Mouse (Mus musculus): ENCODE results near the gene Zfp385b. TPM values are rescaled to one million over a fixed set of nuclear protein-coding genes. Genes with fewer than 3 reads are reported as not detected.

Gene Zfp385b
- total and polyA plus RNA-seq, 3 experiments = not detected

DNA sequence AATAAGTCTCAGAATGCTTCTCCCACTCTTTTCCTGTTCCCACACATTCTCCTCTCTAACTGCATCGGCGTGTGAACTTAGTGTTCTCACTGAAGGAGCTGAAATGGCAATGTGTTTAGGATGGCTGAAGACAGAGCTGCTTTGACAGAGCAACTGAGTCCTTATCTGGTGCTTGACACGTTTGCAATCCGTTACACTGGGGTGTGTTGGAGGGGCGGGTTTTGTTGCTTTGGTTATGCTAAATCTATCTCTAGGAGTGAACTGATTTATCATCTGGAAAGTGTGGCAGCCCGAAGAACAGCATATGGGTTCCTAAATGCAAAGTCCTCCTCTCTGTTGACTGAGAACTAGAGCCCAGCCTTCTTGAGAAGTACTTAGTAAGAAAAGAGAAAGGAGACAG, 22.0 kb upstream of the Zfp385b start:
- Histone ChIP-seq H3K36me3 (replicated peaks in 1 of 2; ENCODE audit: control insufficient read depth in 1 of 2, insufficient read depth in 1 of 2, low read length in 1 of 2) (no peaks in the 10 kb centered on the region), H3K79me2 (replicated peaks; ENCODE audit: control insufficient read depth, extremely low read depth, insufficient read depth, poor library complexity, severe bottlenecking) (no peaks in the 10 kb centered on the region), H3K27me3 (replicated peaks) (no peaks in the 10 kb centered on the region), H3K27ac (ENCODE audit: insufficient read depth, low read depth) (no peak overlapping the region), H3K4me2 (ENCODE audit: insufficient read depth, low read depth, poor library complexity, severe bottlenecking) (no peak overlapping the region), H3K4me3 (replicated peaks in 1 of 3; ENCODE audit: low read depth in 2 of 3, low read length in 2 of 3, poor library complexity in 1 of 3) (no peak overlapping the region), H3K9ac (ENCODE audit: insufficient read depth, low read depth) (no peak overlapping the region), H3K9me3 (replicated peaks; ENCODE audit: low read length) (peaks cover 40% of the 10 kb centered on the region), H3K4me1 (ENCODE audit: control insufficient read depth in 1 of 2, insufficient read depth in 2 of 2) (no peaks in the 10 kb centered on the region)
- dilution Hi-C loops (cut with MboI; ENCODE audit: extremely low pct_ligation_motif_present, extremely low pct_unique_long_range_greater_than_20kb, low sequenced_read_pairs) (no loop called here), in situ Hi-C loops (cut with MboI; ENCODE audit: low pct_ligation_motif_present, low pct_unique_long_range_greater_than_20kb, low sequenced_read_pairs) (no loop called here)
- no peak for DNase-seq (ENCODE audit: extremely low read depth)
- TF ChIP-seq USF1 (IDR thresholded peaks at IDR 0.05; ENCODE audit: low read depth, low read length) = no peak

DNA sequence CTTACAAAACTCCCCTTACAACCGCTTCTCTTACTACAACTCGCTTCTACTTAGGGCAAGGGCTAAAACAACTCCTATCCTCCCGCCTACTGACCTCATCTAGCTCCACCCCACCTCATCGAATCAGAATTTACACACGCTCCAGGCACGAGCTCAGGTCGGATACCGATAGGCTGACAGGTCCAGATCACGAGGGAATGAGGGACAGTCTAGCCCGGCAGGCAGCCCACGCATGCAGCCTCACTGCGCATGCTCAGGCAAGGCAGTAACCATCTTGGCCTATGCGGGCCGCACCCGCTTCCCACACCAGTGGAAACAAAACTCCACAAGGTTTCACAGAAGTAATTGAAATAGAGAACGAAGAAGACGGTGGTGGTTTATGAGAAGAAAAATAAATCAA, 20.1 kb upstream of the Zfp385b start:
- no peak overlapping the region for H3K4me3 ChIP-seq (replicated peaks in 1 of 3; ENCODE audit: low read depth in 2 of 3, low read length in 2 of 3, poor library complexity in 1 of 3)
- H3K4me2 ChIP-seq (ENCODE audit: insufficient read depth, low read depth, poor library complexity, severe bottlenecking) = no peak overlapping the region
- H3K79me2 ChIP-seq (replicated peaks; ENCODE audit: control insufficient read depth, extremely low read depth, insufficient read depth, poor library complexity, severe bottlenecking) = no peaks in the 10 kb centered on the region
- peaks cover 42% of the 10 kb centered on the region for H3K9me3 ChIP-seq (replicated peaks; ENCODE audit: low read length)
- H3K27me3 ChIP-seq (replicated peaks) = no peaks in the 10 kb centered on the region
- no peak overlapping the region for H3K9ac ChIP-seq (ENCODE audit: insufficient read depth, low read depth)
- dilution Hi-C loops (cut with MboI; ENCODE audit: extremely low pct_ligation_motif_present, extremely low pct_unique_long_range_greater_than_20kb, low sequenced_read_pairs) (no loop called here), in situ Hi-C loops (cut with MboI; ENCODE audit: low pct_ligation_motif_present, low pct_unique_long_range_greater_than_20kb, low sequenced_read_pairs) (no loop called here)
- H3K36me3 ChIP-seq (replicated peaks in 1 of 2; ENCODE audit: control insufficient read depth in 1 of 2, insufficient read depth in 1 of 2, low read length in 1 of 2) = no peaks in the 10 kb centered on the region
- no peak for DNase-seq (ENCODE audit: extremely low read depth)
- no peaks in the 10 kb centered on the region for H3K4me1 ChIP-seq (ENCODE audit: control insufficient read depth in 1 of 2, insufficient read depth in 2 of 2)
- TF ChIP-seq TBP (conservative IDR thresholded peaks at IDR 0.05; ENCODE audit: low read depth, low read length) = no peak
- no peak for TF ChIP-seq HCFC1 (IDR thresholded peaks at IDR 0.05; ENCODE audit: low read depth, low read length)
- H3K27ac ChIP-seq (ENCODE audit: insufficient read depth, low read depth) = no peak overlapping the region

DNA sequence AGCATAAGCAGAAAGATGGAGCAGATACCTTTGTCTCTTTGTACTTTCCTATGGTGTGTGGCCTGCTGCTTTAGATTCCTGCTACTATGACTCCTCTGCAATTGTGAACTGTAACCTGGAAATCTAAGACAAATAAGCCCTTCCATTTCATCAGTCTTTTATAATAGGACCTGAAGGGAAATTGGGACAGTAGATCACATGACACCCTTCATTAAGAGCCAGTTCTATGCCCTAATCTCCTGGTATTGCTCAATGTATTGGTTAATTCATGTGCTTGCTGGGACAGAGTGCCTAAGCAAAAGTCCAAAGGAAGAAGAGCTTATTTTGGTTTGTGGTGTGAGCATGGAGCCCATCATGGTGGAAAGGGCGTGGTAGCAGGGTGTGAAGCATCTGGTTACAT, 19.2 kb upstream of the Zfp385b start:
- dilution Hi-C loops (cut with MboI; ENCODE audit: extremely low pct_ligation_motif_present, extremely low pct_unique_long_range_greater_than_20kb, low sequenced_read_pairs) = no loop called here
- H3K27me3 ChIP-seq (replicated peaks) = no peaks in the 10 kb centered on the region
- H3K4me3 ChIP-seq (replicated peaks in 1 of 3; ENCODE audit: low read depth in 2 of 3, low read length in 2 of 3, poor library complexity in 1 of 3) = no peak overlapping the region
- TF ChIP-seq BHLHE40 (IDR thresholded peaks at IDR 0.05; ENCODE audit: low read depth, low read length) (no peak), SIN3A (IDR thresholded peaks at IDR 0.05; ENCODE audit: low read length) (no peak), ZKSCAN1 (IDR thresholded peaks at IDR 0.05; ENCODE audit: borderline replicate concordance, low read depth, low read length) (no peak), ETS1 (conservative IDR thresholded peaks at IDR 0.05; ENCODE audit: low read depth, low read length) (no peak), MAZ (IDR thresholded peaks at IDR 0.05; ENCODE audit: low read depth, low read length) (no peak), JUN (IDR thresholded peaks at IDR 0.05; ENCODE audit: insufficient read depth, low read depth, low read length) (no peak), IRF4 (IDR thresholded peaks at IDR 0.05; ENCODE audit: low read depth, low read length) (no peak), KAT2A (IDR thresholded peaks at IDR 0.05; ENCODE audit: insufficient replicate concordance, low read length) (no peak)
- in situ Hi-C loops (cut with MboI; ENCODE audit: low pct_ligation_motif_present, low pct_unique_long_range_greater_than_20kb, low sequenced_read_pairs) = no loop called here
- H3K4me1 ChIP-seq (ENCODE audit: control insufficient read depth in 1 of 2, insufficient read depth in 2 of 2) = no peaks in the 10 kb centered on the region
- H3K79me2 ChIP-seq (replicated peaks; ENCODE audit: control insufficient read depth, extremely low read depth, insufficient read depth, poor library complexity, severe bottlenecking) = no peaks in the 10 kb centered on the region
- no peak overlapping the region for H3K27ac ChIP-seq (ENCODE audit: insufficient read depth, low read depth)
- H3K9ac ChIP-seq (ENCODE audit: insufficient read depth, low read depth) = no peak overlapping the region
- no peak for DNase-seq (ENCODE audit: extremely low read depth)
- no peak overlapping the region for H3K4me2 ChIP-seq (ENCODE audit: insufficient read depth, low read depth, poor library complexity, severe bottlenecking)
- peaks cover 49% of the 10 kb centered on the region for H3K9me3 ChIP-seq (replicated peaks; ENCODE audit: low read length)
- no peaks in the 10 kb centered on the region for H3K36me3 ChIP-seq (replicated peaks in 1 of 2; ENCODE audit: control insufficient read depth in 1 of 2, insufficient read depth in 1 of 2, low read length in 1 of 2)

All from CH12.LX (cell line).